ENCODE assay signal across 22 mouse cellular contexts in the genomic region with DNA sequence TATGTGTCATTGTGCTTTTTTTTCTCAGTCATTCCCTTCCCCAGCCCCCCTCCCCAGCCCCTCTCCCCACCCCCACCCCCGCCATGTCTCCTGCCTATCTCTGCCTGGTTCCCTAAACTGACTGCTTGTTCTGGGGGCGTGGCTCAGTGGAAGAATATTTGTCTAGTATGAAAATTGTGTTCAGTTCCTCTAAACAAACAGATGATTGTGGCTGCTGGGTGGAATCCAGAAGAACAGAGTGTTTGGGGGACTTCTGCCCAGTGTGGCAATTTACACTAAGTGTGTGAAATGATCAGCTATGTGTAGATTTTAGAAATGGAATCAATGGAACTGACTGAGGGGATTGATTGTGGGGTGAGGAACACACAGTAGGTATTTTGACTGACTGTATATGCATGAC.
"Had no signal": no experiment of that assay in that cellular context is flagged by ENCODE, and none has a peak within 500 bp of the region (broad histone marks: within the 10 kb centered on the region; RNA-seq: fewer than 3 reads in every experiment).

No protein-coding gene starts in this region.

- H3K36me3 ChIP-seq: limb, embryonic 12.5 days; limb, embryonic 15.5 days; lung, embryonic 15.5 days; midbrain, embryonic 15.5 days; neural tube, embryonic 13.5 days had no signal

- ATAC-seq: intestine, postnatal 0 days; midbrain, embryonic 15.5 days had no signal

- H3K4me1 ChIP-seq: limb, embryonic 12.5 days; neural tube, embryonic 13.5 days had no signal

- H3K9me3 ChIP-seq: limb, embryonic 12.5 days; limb, embryonic 15.5 days; lung, embryonic 15.5 days; megakaryocyte, embryonic 14.5 days; midbrain, embryonic 15.5 days; neural tube, embryonic 13.5 days had no signal

- H3K4me3 ChIP-seq: limb, embryonic 12.5 days; limb, embryonic 15.5 days; lung, embryonic 15.5 days; megakaryocyte, embryonic 14.5 days; midbrain, embryonic 15.5 days; myocyte; neural tube, embryonic 13.5 days had no signal

- H3K27ac ChIP-seq: kidney, postnatal 0 days; limb, embryonic 12.5 days; limb, embryonic 15.5 days; liver, embryonic 14.5 days; lung, embryonic 15.5 days; macrophage; midbrain, embryonic 15.5 days; neural tube, embryonic 13.5 days; stomach, postnatal 0 days had no signal

- DNase-seq: kidney, adult 2 months; kidney, postnatal 25 days; left cerebral cortex, postnatal 4 days; lung, adult 18-20 months; lung, postnatal 14 days; right cerebral cortex, postnatal 14 days; right cerebral cortex, postnatal 4 days; thymus, adult 2 months; thymus, postnatal 14 days; thymus, postnatal 4 days had no signal

- H3K27me3 ChIP-seq: lung, embryonic 15.5 days had no signal
